Mouse (Mus musculus): ENCODE data around the gene Fmn2. TPM values are rescaled to one million over a fixed set of nuclear protein-coding genes. Genes with fewer than 3 reads are reported as not detected.

Gene Fmn2
- polyA plus RNA-seq (2015; fragmentation: Nextera tagmentation; extraction: Ambion mirVana): 6.3 and 6.5 TPM in 2 replicates

DNA sequence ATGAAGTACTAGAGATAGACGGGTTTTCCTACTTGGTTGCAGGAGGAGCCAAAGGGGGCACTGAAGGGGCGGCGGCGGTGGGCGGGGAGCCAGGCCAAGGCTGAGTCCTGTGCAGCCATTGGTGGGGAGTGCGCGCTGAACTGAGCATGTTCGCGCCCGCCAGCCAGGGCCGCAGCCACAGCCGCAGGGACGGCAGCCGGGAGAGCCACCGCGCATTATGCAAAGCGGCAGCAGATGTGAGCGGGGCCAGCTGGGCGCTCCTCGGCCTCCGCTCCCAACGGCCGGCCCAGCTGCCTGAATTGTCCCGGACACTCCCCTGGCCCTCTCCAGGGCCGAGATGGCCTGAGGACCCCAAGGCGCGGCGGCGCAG is at the start of gene Fmn2:
TSS of gene Fmn2 (plus strand) at position 165 of the 370 bp plus-strand sequence.
- H3K4me2 ChIP-seq (ENCODE audit: low read length): peak within 1 kb of the TSS; percentile 77
- H3K36me3 ChIP-seq (ENCODE audit: control insufficient read depth, insufficient read depth, low read length): no peaks in the 10 kb centered on the region
- no peaks in the 10 kb centered on the region for H3K9me3 ChIP-seq (ENCODE audit: control insufficient read depth, low read length)
- H3K27ac ChIP-seq (ENCODE audit: low read depth, low read length): peak within 1 kb of the TSS; percentile 90
- H3K4me3 ChIP-seq (ENCODE audit: low read length): peak within 1 kb of the TSS; percentile 83
- no peaks in the 10 kb centered on the region for H3K27me3 ChIP-seq (replicated peaks; ENCODE audit: control insufficient read depth, insufficient read depth, low read length)
- H3K9ac ChIP-seq (ENCODE audit: low read depth, low read length): peak within 1 kb of the TSS; percentile 95
- H3K4me1 ChIP-seq (ENCODE audit: control insufficient read depth, insufficient read depth, low read depth, low read length): peaks cover 23% of the 10 kb centered on the region
- WGBS: under 1% methylated on average over 28 of the region's 29 CpGs
- peak; percentile 95 for ATAC-seq

DNA sequence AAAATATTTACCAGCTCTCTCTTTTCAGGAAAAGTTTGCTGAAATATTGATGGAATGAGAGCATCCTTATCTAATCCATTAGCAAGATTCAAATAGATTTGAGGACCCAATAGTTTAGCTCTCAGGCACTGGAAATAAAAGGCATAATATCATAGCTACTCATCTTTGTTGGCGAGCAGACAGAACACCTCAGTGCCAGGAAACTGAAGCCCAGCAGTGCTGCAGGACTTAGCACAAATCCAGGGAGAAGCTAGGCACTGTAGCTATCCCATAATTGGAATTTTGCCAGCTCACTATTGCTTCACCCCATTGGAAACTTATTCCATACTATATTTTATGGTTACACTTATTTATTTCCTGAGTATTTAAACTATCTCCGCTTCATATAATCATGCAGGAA is 46.5 kb upstream of the Fmn2 start:
- Histone ChIP-seq H3K27me3 (replicated peaks; ENCODE audit: control insufficient read depth, insufficient read depth, low read length) (no peaks in the 10 kb centered on the region), H3K9me3 (ENCODE audit: control insufficient read depth, low read length) (no peaks in the 10 kb centered on the region), H3K4me3 (ENCODE audit: low read length) (no peak overlapping the region), H3K4me1 (ENCODE audit: control insufficient read depth, insufficient read depth, low read depth, low read length) (no peaks in the 10 kb centered on the region), H3K36me3 (ENCODE audit: control insufficient read depth, insufficient read depth, low read length) (no peaks in the 10 kb centered on the region), H3K9ac (ENCODE audit: low read depth, low read length) (no peak overlapping the region), H3K4me2 (ENCODE audit: low read length) (no peak overlapping the region), H3K27ac (ENCODE audit: low read depth, low read length) (no peak overlapping the region)
- WGBS: 75% methylated on average over 2 of the region's 2 CpGs
- ATAC-seq: no peak

DNA sequence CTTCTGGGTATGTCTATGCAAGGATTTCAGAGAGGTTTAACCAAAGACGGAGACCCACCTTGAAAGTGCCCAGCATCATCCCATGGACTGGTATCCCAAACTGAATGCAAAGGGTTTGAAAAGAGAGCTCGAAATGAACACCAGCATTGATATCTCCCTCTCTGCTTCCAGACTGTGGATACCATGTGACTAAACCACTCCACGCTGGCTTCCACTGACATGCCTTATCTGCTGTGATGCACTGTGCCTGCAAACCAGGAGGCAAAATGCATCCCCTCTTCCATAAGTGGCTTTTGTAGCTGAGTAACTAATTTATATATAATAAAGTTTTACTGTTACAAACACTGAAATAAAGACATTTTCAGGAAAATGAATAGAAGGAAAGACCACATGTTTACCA is 36.2 kb upstream of the Fmn2 start:
- Histone ChIP-seq H3K4me3 (ENCODE audit: low read length) (no peak overlapping the region), H3K9ac (ENCODE audit: low read depth, low read length) (no peak overlapping the region), H3K9me3 (ENCODE audit: control insufficient read depth, low read length) (no peaks in the 10 kb centered on the region), H3K27me3 (replicated peaks; ENCODE audit: control insufficient read depth, insufficient read depth, low read length) (no peaks in the 10 kb centered on the region), H3K36me3 (ENCODE audit: control insufficient read depth, insufficient read depth, low read length) (no peaks in the 10 kb centered on the region), H3K4me1 (ENCODE audit: control insufficient read depth, insufficient read depth, low read depth, low read length) (no peaks in the 10 kb centered on the region), H3K27ac (ENCODE audit: low read depth, low read length) (no peak overlapping the region), H3K4me2 (ENCODE audit: low read length) (no peak overlapping the region)
- no peak for ATAC-seq
- 89% methylated on average over 3 of the region's 3 CpGs for WGBS

DNA sequence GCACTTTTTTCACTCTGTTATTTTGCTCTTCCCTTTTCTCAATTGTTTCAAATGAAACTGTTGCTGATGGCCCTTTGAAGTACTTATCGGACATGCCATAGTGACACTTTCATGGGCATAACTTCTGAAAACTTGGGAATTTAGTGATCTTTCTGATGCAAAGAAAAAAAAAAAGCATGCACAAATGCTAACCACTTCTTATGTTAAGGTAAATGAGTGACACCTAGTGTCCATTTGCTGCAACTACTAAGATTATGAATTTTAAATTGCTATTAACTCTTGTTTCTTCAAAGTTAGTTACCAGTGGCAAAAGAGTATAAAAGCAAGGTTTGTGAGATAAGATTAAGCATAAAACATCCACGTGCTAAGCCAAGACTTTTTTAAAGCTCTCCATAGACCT is 35.4 kb upstream of the Fmn2 start:
- H3K4me3 ChIP-seq (ENCODE audit: low read length): no peak overlapping the region
- H3K27me3 ChIP-seq (replicated peaks; ENCODE audit: control insufficient read depth, insufficient read depth, low read length): no peaks in the 10 kb centered on the region
- no peak overlapping the region for H3K4me2 ChIP-seq (ENCODE audit: low read length)
- no peaks in the 10 kb centered on the region for H3K9me3 ChIP-seq (ENCODE audit: control insufficient read depth, low read length)
- H3K36me3 ChIP-seq (ENCODE audit: control insufficient read depth, insufficient read depth, low read length): no peaks in the 10 kb centered on the region
- ATAC-seq: no peak
- no peak overlapping the region for H3K27ac ChIP-seq (ENCODE audit: low read depth, low read length)
- WGBS: 45% methylated on average over 2 of the region's 2 CpGs
- H3K4me1 ChIP-seq (ENCODE audit: control insufficient read depth, insufficient read depth, low read depth, low read length): no peaks in the 10 kb centered on the region
- no peak overlapping the region for H3K9ac ChIP-seq (ENCODE audit: low read depth, low read length)

DNA sequence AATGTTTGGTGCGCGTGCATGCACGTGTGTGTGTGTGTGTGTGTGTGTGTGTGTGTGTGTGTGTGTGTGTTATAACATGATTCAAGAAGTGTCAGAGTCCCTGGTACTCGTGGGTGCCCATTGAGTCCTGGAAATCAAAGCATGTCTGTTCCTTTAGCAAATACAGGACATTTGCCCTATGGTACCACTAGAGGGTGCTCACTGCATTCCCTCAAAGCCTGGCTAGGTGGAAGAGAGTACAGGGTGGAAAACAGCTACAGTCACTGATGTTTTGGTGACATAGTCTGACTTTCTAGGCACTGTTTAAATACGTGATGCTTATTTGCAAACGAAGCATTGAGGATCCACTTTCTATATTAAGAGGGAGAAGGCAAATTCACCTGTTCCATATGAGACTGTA is 31.9 kb upstream of the Fmn2 start:
- Histone ChIP-seq H3K9me3 (ENCODE audit: control insufficient read depth, low read length) (no peaks in the 10 kb centered on the region), H3K36me3 (ENCODE audit: control insufficient read depth, insufficient read depth, low read length) (no peaks in the 10 kb centered on the region), H3K4me1 (ENCODE audit: control insufficient read depth, insufficient read depth, low read depth, low read length) (no peaks in the 10 kb centered on the region), H3K9ac (ENCODE audit: low read depth, low read length) (no peak overlapping the region), H3K27ac (ENCODE audit: low read depth, low read length) (no peak overlapping the region), H3K4me2 (ENCODE audit: low read length) (no peak overlapping the region), H3K4me3 (ENCODE audit: low read length) (no peak overlapping the region), H3K27me3 (replicated peaks; ENCODE audit: control insufficient read depth, insufficient read depth, low read length) (no peaks in the 10 kb centered on the region)
- ATAC-seq: peak; percentile 94
- 3% methylated on average over 6 of the region's 6 CpGs for WGBS

DNA sequence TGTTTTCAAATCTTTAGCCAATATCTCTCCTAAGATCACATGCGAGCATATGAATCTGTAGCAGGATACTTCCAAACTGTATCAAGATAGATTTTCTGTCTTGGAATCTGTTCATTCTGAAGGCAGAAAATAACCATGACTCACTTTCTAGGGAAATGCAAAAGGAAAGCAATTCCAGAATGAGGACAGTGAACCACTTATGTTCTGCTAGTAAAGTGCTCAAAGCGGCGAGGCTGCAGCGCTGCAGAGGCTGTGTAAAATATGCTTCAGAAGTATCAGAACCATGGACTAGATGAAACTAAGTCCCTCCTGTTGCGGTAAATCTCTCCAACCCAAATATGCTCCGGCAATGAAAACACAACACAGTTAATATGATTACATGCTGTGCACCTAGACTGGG is 19.1 kb upstream of the Fmn2 start:
- H3K4me3 ChIP-seq (ENCODE audit: low read length): no peak overlapping the region
- no peaks in the 10 kb centered on the region for H3K36me3 ChIP-seq (ENCODE audit: control insufficient read depth, insufficient read depth, low read length)
- whole genome bisulfite sequencing: 86% methylated on average over 6 of the region's 6 CpGs
- no peak overlapping the region for H3K4me2 ChIP-seq (ENCODE audit: low read length)
- no peaks in the 10 kb centered on the region for H3K9me3 ChIP-seq (ENCODE audit: control insufficient read depth, low read length)
- ATAC-seq: no peak
- no peak overlapping the region for H3K27ac ChIP-seq (ENCODE audit: low read depth, low read length)
- no peaks in the 10 kb centered on the region for H3K27me3 ChIP-seq (replicated peaks; ENCODE audit: control insufficient read depth, insufficient read depth, low read length)
- H3K9ac ChIP-seq (ENCODE audit: low read depth, low read length): no peak overlapping the region
- H3K4me1 ChIP-seq (ENCODE audit: control insufficient read depth, insufficient read depth, low read depth, low read length): no peaks in the 10 kb centered on the region

DNA sequence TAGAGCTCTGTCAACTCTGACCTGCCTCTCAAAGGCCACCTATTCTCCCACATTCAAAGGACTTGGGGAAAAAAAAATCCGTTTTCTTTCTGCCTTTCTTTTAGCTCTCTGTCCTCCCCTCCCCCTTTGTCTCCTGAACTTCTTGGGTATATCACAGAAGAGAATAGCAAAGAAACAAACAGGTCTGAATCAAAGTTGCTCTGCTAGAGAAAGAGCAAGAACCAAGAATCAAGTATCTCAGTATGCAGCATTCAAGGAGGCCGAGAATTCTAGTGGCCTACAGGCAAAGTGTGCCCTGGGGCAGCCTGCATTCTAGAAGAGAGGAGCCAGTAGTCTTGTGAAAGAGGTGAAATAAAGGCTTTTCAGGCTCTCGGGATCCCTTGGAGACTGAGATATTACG is 1.6 kb upstream of the Fmn2 start:
- Histone ChIP-seq H3K4me1 (ENCODE audit: control insufficient read depth, insufficient read depth, low read depth, low read length) (peaks cover 12% of the 10 kb centered on the region), H3K27ac (ENCODE audit: low read depth, low read length) (no peak overlapping the region), H3K27me3 (replicated peaks; ENCODE audit: control insufficient read depth, insufficient read depth, low read length) (no peaks in the 10 kb centered on the region), H3K36me3 (ENCODE audit: control insufficient read depth, insufficient read depth, low read length) (no peaks in the 10 kb centered on the region), H3K4me2 (ENCODE audit: low read length) (no peak overlapping the region), H3K9me3 (ENCODE audit: control insufficient read depth, low read length) (no peaks in the 10 kb centered on the region), H3K9ac (ENCODE audit: low read depth, low read length) (no peak overlapping the region), H3K4me3 (ENCODE audit: low read length) (no peak overlapping the region)
- WGBS: 14% methylated on average over 4 of the region's 4 CpGs
- no peak for ATAC-seq

DNA sequence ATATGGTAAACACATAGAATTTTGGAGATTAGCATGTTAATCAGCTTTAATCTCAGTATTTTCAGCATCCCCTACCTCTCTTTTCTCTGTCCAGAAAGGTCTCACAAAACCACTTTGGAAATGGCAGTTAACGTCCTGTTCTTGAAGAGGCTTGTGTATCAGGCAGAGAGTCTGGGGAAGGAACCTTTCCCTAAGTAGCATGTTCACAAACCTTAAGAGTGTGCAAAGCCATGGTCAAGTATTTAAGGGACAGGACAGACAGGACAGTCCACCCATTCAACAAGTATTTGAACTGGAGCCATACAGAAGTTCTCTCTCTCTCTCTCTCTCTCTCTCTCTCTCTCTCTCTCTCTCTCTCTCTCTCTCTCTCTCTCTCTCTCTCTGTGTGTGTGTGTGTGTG is 614 bp upstream of the Fmn2 start:
- ATAC-seq: no peak
- no peak overlapping the region for H3K27ac ChIP-seq (ENCODE audit: low read depth, low read length)
- H3K9me3 ChIP-seq (ENCODE audit: control insufficient read depth, low read length): no peaks in the 10 kb centered on the region
- H3K9ac ChIP-seq (ENCODE audit: low read depth, low read length): no peak overlapping the region
- no peaks in the 10 kb centered on the region for H3K27me3 ChIP-seq (replicated peaks; ENCODE audit: control insufficient read depth, insufficient read depth, low read length)
- 14% methylated on average over 1 of the region's 1 CpGs for WGBS
- peaks cover 17% of the 10 kb centered on the region for H3K4me1 ChIP-seq (ENCODE audit: control insufficient read depth, insufficient read depth, low read depth, low read length)
- H3K4me3 ChIP-seq (ENCODE audit: low read length): no peak overlapping the region
- H3K36me3 ChIP-seq (ENCODE audit: control insufficient read depth, insufficient read depth, low read length): no peaks in the 10 kb centered on the region
- H3K4me2 ChIP-seq (ENCODE audit: low read length): peak overlapping the region; percentile 77

DNA sequence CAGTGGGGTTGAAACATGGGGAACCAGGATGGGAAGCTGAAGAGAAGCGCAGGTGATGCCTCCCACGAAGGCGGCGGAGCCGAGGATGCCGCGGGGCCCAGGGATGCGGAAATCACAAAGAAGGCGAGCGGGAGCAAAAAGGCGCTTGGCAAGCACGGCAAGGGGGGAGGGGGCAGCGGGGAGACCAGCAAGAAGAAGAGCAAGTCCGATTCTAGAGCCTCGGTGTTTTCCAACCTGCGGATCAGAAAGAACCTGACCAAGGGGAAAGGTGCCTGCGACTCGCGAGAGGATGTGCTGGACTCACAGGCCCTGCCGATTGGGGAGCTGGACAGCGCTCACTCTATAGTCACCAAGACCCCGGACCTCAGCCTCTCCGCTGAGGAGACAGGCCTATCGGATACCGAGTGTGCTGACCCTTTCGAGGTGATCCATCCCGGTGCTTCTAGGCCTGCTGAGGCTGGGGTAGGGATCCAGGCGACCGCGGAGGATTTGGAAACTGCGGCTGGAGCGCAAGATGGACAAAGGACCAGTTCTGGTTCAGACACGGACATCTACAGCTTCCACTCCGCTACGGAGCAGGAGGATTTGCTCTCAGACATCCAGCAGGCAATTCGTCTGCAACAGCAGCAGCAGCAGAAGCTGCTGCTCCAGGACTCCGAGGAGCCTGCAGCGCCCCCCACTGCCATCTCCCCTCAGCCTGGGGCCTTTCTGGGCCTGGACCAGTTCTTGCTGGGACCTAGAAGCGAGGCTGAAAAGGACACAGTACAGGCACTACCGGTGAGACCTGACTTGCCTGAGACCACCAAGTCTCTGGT is 613 bp downstream of the Fmn2 start:
- H3K36me3 ChIP-seq (ENCODE audit: control insufficient read depth, insufficient read depth, low read length): no peaks in the 10 kb centered on the region
- H3K27me3 ChIP-seq (replicated peaks; ENCODE audit: control insufficient read depth, insufficient read depth, low read length): no peaks in the 10 kb centered on the region
- WGBS: under 1% methylated on average over 39 of the region's 40 CpGs
- peaks cover 29% of the 10 kb centered on the region for H3K4me1 ChIP-seq (ENCODE audit: control insufficient read depth, insufficient read depth, low read depth, low read length)
- peak; percentile 53 for ATAC-seq
- peak overlapping the region; percentile 83 for H3K4me3 ChIP-seq (ENCODE audit: low read length)
- peak overlapping the region; percentile 90 for H3K27ac ChIP-seq (ENCODE audit: low read depth, low read length)
- peak overlapping the region; percentile 77 for H3K4me2 ChIP-seq (ENCODE audit: low read length)
- no peaks in the 10 kb centered on the region for H3K9me3 ChIP-seq (ENCODE audit: control insufficient read depth, low read length)
- H3K9ac ChIP-seq (ENCODE audit: low read depth, low read length): peak overlapping the region; percentile 95

All from hindbrain, embryonic 16.5 days (tissue).